Mouse (Mus musculus): Measurements from ENCODE around the gene Siah2.

- TF ChIP-seq CTCF (conservative IDR thresholded peaks at IDR 0.05; ENCODE audit: low read length): no peak
- no peak for TF ChIP-seq POU5F1 (IDR thresholded peaks at IDR 0.05; ENCODE audit: borderline replicate concordance, low read length)
- no peak for TF ChIP-seq NANOG (IDR thresholded peaks at IDR 0.05; ENCODE audit: borderline replicate concordance, low read length)
Observed at GRCm38 (mm10) chr3:58683346-58683745, 8.9 kb downstream of the Siah2 start.
